Mouse (Mus musculus) kidney, adult 2 months (tissue): Measurements from ENCODE around the gene Gosr2.

Experiments used
- CTCF ChIP-seq: fragments of 200-500 bp; conservative IDR thresholded peaks from 2 replicates; pipeline ENCODE4 v1.5.1; 2011; ENCODE audit warnings: low read depth, mild to moderate bottlenecking, control low read depth, low read length, moderate library complexity, mixed read lengths; ENCODE audit not compliant: insufficient read depth, insufficient read length
- POLR2A ChIP-seq: fragments of 200-500 bp; IDR thresholded peaks from one replicate; pipeline ENCODE4 v1.6.1; 2011; ENCODE audit warnings: low read depth, low read length, control low read depth

DNA sequence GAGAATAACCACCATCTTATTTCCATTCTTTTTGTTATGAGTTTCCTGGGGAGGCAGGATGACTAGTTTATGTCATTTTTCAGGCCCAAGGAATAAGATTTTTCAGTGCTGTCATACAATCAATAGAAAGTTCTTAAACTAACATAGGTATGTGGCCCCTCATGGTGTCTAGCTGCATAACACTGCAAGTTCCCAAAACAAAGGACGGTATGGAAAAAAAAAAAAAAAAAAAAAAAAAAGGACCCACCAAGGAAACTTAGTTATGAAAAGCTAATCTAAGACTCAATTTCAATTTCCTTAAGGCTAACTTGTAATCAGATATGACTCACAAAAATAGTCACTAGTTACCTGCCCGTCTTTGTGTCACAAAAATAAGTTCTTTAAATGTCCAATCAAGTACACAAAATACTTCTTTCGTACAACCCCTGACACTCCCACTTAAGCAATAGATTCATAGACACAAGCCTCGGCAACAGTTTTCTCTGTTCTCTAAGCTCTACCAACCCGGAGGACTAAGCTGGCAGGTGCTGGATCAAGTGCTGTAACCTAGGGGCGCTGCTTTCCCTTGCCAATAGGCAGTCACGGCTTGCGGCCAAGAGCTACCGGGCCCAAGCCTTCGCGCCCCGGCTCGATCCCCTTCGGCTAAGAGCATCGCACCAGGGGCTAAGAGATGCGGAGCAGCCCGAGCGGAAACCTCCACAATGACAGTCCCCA, 690 bp downstream of the Gosr2 start:
- TF ChIP-seq CTCF: no peak
- no peak for TF ChIP-seq POLR2A
